Mouse (Mus musculus): ENCODE measurements around the gene Fam126b.

GRCm38 (mm10) chr1:58562455-58562854 is 23.7 kb downstream of the Fam126b start:
- no peak for TF ChIP-seq CTCF (IDR thresholded peaks at IDR 0.05; ENCODE audit: control insufficient read depth, insufficient read depth, insufficient read length)
- no peak for TF ChIP-seq MYOG (IDR thresholded peaks at IDR 0.05; ENCODE audit: control insufficient read depth, extremely low read depth, insufficient read length)
- no peak for TF ChIP-seq MYOD1 (IDR thresholded peaks at IDR 0.05; ENCODE audit: control insufficient read depth, insufficient read length, low read depth)
- no peak for TF ChIP-seq MAX (IDR thresholded peaks at IDR 0.05)
- no peak for TF ChIP-seq CEBPB (IDR thresholded peaks at IDR 0.05; ENCODE audit: low read depth)
- TF ChIP-seq USF1 (IDR thresholded peaks at IDR 0.05; ENCODE audit: low read depth): no peak
